Mouse (Mus musculus) heart, postnatal 0 days (tissue): ENCODE data around the gene Hectd1.

Experiments used
- CTCF ChIP-seq: IDR thresholded peaks from 2 replicates; pipeline ENCODE4 v1.5.1; 2016; ENCODE audit warnings: antibody characterized with exemption, control low read depth, low read depth
- EP300 ChIP-seq: IDR thresholded peaks from 2 replicates; pipeline ENCODE4 v1.6.1; 2016; ENCODE audit warnings: antibody characterized with exemption, low read depth

- TF ChIP-seq CTCF (no peak), EP300 (no peak)
These were observed 125.5 kb downstream of the Hectd1 start for GRCm38 (mm10) chr12:51703859-51704258.
